Mouse (Mus musculus) liver (tissue): ENCODE results near the gene Prr7.

Experiments
- DNase-seq: peaks from one replicate; pipeline ENCODE4 v3.0.0-alpha.2; 2020; ENCODE audit warnings: mixed read lengths

Prr7 gene

DNA sequence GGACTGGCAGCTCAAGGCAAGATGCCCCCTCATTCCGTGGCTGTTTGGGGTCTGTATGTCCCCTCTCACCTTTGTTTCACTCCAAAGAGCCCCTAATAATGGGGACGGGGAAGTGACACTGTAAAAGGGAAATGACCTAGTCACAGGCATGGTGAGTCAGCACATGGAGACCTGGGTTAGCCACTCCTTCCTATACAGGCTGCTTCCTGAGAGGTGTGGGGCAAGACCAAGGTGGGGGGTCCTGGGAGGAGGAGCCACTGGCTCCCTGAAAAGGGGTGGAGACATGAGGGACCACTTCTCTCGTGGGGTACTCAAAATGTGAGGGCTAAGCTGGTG, 46.2 kb downstream of the Prr7 start:
- peak; percentile 23 for DNase-seq

DNA sequence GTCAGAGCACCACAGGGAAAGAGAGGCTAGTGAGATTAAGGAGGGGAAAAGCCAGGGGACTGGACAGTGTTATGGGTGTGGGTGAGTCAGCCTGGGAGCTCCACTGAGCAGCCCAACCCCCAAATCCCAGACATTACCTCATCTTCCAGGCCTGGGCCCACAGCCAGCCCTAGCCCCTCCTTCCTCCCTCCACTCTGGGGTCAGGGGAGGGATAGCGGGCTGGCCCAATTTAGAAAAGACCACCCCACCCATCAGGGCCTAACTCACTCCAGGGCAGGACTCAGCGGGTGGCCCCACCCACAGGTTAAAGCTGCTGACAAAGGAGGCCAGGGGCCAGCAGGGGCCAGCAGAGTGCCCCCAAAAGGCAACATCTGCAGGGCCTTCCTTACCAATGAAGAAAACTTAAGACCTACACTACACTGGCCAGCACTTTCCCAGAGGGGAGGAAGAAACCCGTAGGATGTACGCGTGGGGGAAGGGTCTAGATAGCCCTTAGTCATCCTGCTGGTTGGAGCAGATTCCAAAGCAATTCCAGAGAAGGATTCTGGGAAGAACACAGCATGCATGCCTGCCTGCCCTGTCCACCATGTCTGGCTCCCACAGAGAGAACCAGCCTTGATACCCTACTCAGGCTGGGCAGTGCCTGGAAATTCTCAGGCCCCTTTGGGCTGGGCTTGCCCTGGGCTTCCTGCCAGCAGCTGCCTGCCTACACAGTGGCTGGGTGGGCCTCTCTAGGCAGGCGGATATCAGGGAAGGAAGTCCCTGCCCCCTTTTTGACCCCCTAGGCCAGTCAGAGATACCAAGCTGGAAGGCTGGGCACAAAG, 46.8 kb downstream of the Prr7 start:
- DNase-seq: peak; percentile 74

DNA sequence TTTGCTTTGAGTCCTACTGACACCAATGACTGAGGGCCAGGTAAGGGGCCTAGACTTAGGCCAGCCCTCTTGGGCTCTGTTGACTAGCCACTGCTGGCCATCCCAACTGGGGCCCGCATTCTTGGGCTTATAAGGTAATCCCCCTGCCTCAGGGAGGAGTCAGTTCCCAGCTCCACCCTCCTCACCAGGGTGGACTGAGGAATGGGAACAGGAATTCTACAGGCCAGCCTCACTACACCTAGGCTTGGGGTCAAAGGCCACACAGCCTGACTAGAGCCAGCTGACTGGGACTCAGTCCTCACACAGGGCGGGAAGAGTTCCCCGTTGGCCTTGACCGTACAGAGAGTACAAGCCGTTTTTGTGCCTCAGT, 47.4 kb downstream of the Prr7 start:
- DNase-seq: peak; percentile 47

DNA sequence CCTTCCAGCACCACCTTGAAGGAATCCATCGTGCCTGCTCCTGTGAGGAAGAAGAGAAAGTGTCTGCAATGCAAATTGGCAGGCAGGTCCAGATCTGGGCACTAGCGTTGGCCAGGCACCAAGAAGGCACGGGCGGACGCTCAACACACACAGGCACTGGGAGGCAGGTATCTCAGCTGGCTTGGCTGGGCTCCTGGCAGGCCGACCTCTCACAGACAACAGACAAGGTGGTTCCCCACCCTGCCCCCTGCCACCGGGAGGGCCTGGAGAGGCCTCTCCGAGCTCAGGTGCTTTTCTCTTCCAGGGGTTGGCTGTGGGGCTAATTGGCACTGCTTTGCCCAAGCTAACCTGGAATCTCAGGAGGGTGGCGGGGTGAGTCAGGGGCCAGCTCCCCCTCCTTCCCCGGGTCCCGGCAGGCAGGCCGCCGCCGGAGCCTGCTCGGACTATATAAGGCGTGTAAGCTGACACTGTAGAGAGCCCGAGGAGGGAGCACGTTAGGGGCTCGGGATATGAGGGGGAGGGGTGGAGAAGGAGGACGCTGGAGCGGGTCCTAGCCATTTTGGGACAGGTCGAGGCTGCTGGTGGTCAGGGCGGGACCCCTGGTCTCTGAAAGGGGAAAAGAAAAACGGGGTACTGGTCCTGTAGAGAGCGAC, 48.4 kb downstream of the Prr7 start:
- peak; percentile 60 for DNase-seq

DNA sequence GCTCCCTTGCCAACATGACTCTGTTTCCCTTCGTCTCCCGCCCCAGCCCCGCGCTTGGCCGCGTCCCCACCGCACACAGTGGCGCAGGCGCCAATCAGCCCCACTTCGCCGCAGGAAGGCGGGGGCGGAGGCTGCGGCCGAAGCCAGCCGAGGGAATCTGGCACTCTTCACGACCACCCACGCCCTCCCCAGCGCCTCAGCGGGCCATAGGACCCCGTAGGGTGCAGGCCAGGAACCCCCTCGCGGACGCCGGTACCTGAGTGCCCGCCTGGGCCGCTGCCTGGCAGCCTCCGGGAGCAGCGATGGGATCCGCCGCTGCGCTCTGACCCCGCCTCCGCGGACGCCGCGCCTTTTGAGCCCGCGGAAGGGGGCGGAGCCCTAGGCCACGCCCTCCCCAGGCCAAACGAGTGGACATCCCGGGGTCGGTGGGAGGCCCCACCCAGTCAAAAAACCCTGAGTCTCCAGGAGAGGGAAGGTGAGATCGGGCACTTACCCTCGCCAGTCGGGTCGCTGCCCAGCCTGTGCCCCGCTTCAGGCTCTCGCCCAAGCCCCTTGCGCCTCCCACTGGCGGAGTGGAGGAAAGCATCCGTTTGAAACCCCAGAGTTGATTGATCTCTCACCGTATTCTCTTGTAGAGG, 49.2 kb downstream of the Prr7 start, which contains the start of gene Pdlim7:
TSS of gene Pdlim7 (minus strand) at position 566 of the 638 bp plus-strand sequence.
- peak; percentile 88 for DNase-seq

DNA sequence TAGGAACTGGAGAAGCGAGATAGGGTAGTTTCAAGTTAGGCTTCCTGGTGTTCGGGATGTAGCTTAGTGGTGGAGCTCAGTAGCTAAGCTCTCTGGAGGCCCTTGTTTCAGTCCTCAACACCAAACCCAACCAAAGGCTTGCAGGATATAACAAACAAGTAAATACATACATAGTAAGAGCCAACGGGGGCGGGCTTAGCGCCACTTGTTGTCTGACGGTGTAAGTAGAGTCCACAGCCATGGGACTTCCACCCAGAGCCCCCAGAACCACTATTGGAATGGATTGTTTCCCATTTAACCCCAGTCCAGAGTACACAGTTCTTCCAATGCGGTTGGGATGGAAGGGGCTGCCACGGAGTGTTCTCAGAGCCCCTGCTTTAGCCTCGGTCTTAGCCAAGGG, 49.8 kb downstream of the Prr7 start:
- no peak for DNase-seq

DNA sequence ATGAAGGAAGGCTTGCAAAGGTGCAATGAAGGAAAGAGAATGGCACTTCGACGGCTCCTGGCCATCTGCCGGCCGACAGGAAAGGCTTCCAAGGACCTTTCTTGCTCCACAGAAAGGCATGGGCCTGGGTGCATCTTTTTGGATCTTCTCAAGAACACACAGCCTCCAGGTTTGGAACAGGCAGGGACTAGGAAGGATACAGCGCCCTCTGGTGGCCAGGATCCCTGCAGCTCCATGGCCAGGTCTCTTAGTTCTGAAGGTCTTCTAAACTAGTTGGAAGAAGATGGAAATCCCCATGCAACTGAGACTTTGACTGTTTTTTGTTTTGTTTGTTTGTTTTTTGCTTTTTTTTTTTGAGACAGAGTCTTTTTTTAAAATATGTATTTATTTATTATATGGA, 52.9 kb downstream of the Prr7 start:
- peak; percentile 84 for DNase-seq

DNA sequence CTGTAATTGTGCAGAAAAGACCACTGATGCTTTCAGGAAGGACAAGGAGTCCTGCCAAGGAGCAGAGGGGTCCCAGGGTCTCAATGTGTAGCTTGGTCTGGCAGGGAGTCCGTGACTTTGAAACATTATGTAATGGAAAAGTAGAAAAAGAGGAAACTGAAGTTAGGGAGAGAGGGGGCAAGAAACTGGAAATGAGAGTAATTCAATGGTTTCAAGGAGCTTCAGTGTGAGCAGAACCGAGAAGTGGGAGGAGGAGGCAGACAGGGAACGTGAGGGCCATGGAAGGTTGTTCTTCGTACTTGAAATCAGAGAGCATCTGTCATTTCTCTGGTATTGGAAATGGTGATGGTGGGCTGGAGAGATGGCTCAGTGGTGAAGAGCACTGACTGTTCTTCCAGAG, 55.5 kb downstream of the Prr7 start:
- no peak for DNase-seq

DNA sequence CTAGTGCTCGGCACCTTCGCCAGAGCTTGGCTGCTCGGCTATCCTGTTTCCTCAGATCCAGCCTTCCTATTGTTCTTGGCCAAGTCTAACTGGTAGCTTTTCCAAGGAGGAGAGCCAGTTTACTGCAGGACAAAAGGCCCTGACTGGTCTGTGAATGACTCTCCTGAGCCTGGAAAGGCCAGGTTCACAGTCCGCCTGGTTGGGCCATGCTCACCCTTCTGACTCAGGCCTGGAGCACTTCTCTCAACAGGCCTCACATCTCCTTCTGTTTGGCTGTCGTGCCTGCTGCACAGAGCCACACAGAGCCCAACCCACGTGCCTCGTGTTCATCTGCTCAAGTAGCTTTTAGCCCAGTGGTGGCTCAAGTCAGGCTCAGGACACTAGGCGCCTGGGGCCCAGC, 58.7 kb downstream of the Prr7 start:
- DNase-seq: no peak
